Mouse (Mus musculus) CH12.LX (cell line): ENCODE results near the gene Sap30.

ENCODE experiments used
- CHD2 ChIP-seq: IDR thresholded peaks from 2 replicates; pipeline ENCODE4 v1.6.1; 2011; ENCODE audit warnings: low read length, improper control_type of control experiment
- CTCF ChIP-seq, 2 experiments: IDR thresholded peaks in 1 of 2; conservative IDR thresholded peaks in 1 of 2; 2 replicates each; pipeline ENCODE4 v1.5.1; 2011 to 2012; ENCODE audit warnings: low read depth in 2 of 2, low read length in 2 of 2, improper control_type of control experiment in 1 of 2, inconsistent platforms in 1 of 2, mild to moderate bottlenecking in 1 of 2, moderate library complexity in 1 of 2
- E2F4 ChIP-seq: IDR thresholded peaks from 2 replicates; pipeline ENCODE4 v1.6.1; 2011; ENCODE audit warnings: low read depth, low read length, improper control_type of control experiment; ENCODE audit not compliant: insufficient replicate concordance
- ETS1 ChIP-seq: conservative IDR thresholded peaks from 2 replicates; pipeline ENCODE4 v1.6.1; 2012; ENCODE audit warnings: low read depth, mild to moderate bottlenecking, inconsistent platforms, low read length, improper control_type of control experiment, moderate library complexity
- MYC ChIP-seq: IDR thresholded peaks from 2 replicates; pipeline ENCODE4 v1.6.1; 2011; ENCODE audit warnings: low read depth, mild to moderate bottlenecking, improper control_type of control experiment, low read length
- POLR2A ChIP-seq: IDR thresholded peaks from 2 replicates; pipeline ENCODE4 v1.6.1; 2011; ENCODE audit warnings: low read depth, mild to moderate bottlenecking, improper control_type of control experiment, low read length
- POLR2AphosphoS2 ChIP-seq: IDR thresholded peaks from 2 replicates; pipeline ENCODE4 v1.6.1; 2011; ENCODE audit warnings: low read depth, low read length, improper control_type of control experiment
- RCOR1 ChIP-seq: conservative IDR thresholded peaks from 2 replicates; pipeline ENCODE4 v1.6.1; 2012; ENCODE audit warnings: low read depth, mild to moderate bottlenecking, inconsistent platforms, low read length, improper control_type of control experiment
- SMC3 ChIP-seq: IDR thresholded peaks from 2 replicates; pipeline ENCODE4 v1.6.1; 2011; ENCODE audit warnings: low read depth, low read length, improper control_type of control experiment
- USF1 ChIP-seq: IDR thresholded peaks from 2 replicates; pipeline ENCODE4 v1.6.1; 2014; ENCODE audit warnings: low read depth, mild to moderate bottlenecking, inconsistent platforms, low read length, improper control_type of control experiment
- ZC3H11A ChIP-seq: IDR thresholded peaks from 2 replicates; pipeline ENCODE4 v1.6.1; 2012; ENCODE audit warnings: low read depth, mild to moderate bottlenecking, inconsistent platforms, low read length, improper control_type of control experiment
- ZMIZ1 ChIP-seq: IDR thresholded peaks from 2 replicates; pipeline ENCODE4 v1.6.1; 2012; ENCODE audit warnings: low read depth, mild to moderate bottlenecking, inconsistent platforms, low read length, improper control_type of control experiment
- ZNF384 ChIP-seq: IDR thresholded peaks from 2 replicates; pipeline ENCODE4 v1.6.1; 2012; ENCODE audit warnings: low read depth, low read length, improper control_type of control experiment, inconsistent platforms

GRCm38 (mm10) chr8:57443289-57443688 lies 44.4 kb downstream of the Sap30 start:
- no peak for TF ChIP-seq POLR2A
- TF ChIP-seq USF1, result no peak
- no peak for TF ChIP-seq ZNF384
- TF ChIP-seq ZC3H11A, result no peak
- TF ChIP-seq CTCF (conservative IDR thresholded peaks at IDR 0.05 in 1 of 2, IDR thresholded peaks at IDR 0.05 in 1 of 2; ENCODE audit: low read depth in 2 of 2, low read length in 2 of 2), result no peak
- TF ChIP-seq SMC3, result no peak
- TF ChIP-seq MYC, result no peak
- no peak for TF ChIP-seq POLR2AphosphoS2
- TF ChIP-seq E2F4, result no peak
- no peak for TF ChIP-seq RCOR1
- TF ChIP-seq ZMIZ1, result no peak
- no peak for TF ChIP-seq CHD2
- no peak for TF ChIP-seq ETS1
